Mouse (Mus musculus) E14TG2a.4 (cell line): ENCODE measurements at regions not wholly inside any gene's neighbourhood (a gene's known extent, or its start where the extent isn't known, plus 50 kb on each side); places are given as distances from the start of the nearest gene placed in this dataset.

Experiments
- CTCF ChIP-seq: conservative IDR thresholded peaks from 2 replicates; pipeline ENCODE4 v1.5.1; 2014; ENCODE audit warnings: low read length
- NANOG ChIP-seq: IDR thresholded peaks from 2 replicates; pipeline ENCODE4 v1.6.1; 2014; ENCODE audit warnings: borderline replicate concordance, low read length, mixed read lengths
- POU5F1 ChIP-seq: IDR thresholded peaks from 2 replicates; pipeline ENCODE4 v1.6.1; 2014; ENCODE audit warnings: low read length, borderline replicate concordance

DNA sequence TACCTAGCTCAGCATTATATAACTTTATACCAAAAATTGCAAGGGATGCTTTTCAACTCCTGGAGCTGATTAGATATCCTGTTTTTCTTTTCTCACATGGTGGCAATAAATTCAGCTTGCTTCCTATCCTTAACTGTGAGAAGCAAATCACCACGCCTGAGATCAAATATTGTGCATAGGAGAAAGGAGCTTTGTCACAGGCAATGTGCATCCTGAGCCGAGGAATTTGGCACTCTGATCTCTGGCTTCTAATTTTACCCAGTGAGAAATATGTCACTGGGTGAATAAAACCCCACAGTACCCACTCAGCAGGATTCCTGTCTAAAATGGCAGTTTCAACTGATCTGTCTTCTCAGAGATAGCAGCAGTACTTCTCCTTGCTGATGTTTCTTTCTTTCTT, 177.2 kb upstream of the Syndig1 start:
- no peak for TF ChIP-seq CTCF
- TF ChIP-seq POU5F1, result no peak
- TF ChIP-seq NANOG, result no peak
